Mouse (Mus musculus) retina, postnatal 1 day (tissue): ENCODE measurements at regions not wholly inside any gene's neighbourhood (a gene's known extent, or its start where the extent isn't known, plus 50 kb on each side); places are given as distances from the start of the nearest gene placed in this dataset.
"Not testable (repeated sequence)": the region's sequence is repeated elsewhere in the genome, so short reads cannot be mapped to it uniquely, and the experiment has no call there.

Experiments
- DNase-seq: peaks from one replicate; pipeline ENCODE4 v3.0.0-alpha.2; 2012

DNA sequence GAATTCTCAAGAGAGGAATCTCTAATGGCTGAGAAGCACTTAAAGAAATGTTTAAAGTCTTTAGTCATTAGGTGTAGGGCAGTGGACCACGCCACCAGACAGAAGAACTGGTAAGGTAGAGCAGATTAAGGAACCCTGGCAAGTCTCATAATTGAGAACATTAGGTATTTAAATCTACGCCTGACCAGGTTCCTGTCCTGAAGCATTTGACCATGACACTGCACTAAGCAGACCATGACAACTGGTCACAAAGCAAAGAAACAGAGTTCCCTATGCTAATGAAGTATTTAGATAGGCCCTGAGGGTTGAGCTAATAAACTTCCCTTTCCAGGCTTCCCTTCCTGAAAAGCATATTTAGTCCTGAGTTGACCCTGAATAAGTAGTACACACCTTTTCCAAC is 562.3 kb downstream of the Cdh11 start:
- no peak for DNase-seq

DNA sequence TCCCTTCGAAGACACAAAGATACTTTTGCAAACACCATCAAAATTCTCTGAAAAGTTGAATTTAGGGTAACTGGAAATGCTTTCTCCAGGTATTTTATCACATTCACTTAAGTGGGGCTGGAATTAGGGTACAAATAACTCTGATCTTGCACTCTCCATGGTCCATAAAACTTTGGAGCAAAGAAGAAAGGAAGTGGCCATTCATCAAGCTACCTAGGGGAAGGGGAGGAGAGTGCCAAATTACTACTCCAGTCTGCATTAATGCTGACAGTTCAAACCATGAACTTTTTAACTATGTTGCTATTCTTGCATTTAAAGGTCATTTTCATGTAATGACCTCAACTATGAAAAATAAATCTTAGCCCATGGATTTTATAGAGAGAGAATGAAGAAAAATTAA is 579.8 kb downstream of the Cdh11 start:
- DNase-seq: no peak

- DNase-seq: no peak
Observed at GRCm38 (mm10) chr8:102159541-102160197, 625.8 kb downstream of the Cdh11 start.

GRCm38 (mm10) chr8:102118657-102119056 is 666.8 kb downstream of the Cdh11 start:
- DNase-seq: no peak

DNA sequence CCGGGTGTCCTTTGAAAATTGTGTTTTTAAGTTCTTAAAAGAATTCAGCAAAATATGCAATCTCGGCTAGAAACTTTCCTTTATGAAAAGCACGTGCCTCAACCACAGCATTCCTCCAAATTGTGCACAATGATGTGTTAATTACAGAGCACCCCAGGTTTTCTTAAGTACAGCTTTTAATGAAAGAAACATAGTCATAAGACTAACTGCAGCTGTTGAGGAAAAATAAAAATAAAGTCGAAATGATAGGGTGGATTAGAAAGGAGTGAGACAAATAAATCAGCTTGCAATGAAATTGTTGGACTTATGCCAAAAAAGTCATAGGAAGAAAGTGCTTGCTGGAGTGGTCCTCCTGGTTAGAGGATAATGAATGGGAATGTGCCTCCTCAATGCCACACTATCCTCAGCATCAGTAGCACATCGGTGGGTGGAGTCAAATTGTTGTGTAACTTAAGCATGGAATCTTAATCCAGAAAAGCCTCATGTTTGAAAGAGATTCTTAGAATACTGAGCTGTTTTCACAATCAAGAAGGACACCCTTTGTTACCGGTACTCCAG is 668.5 kb downstream of the Cdh11 start:
- DNase-seq: no peak

GRCm38 (mm10) chr8:102103773-102104172 is 681.7 kb downstream of the Cdh11 start:
- peak; percentile 19 for DNase-seq

- no peak for DNase-seq
Observed at GRCm38 (mm10) chr8:102096726-102097125, 688.7 kb downstream of the Cdh11 start.

DNA sequence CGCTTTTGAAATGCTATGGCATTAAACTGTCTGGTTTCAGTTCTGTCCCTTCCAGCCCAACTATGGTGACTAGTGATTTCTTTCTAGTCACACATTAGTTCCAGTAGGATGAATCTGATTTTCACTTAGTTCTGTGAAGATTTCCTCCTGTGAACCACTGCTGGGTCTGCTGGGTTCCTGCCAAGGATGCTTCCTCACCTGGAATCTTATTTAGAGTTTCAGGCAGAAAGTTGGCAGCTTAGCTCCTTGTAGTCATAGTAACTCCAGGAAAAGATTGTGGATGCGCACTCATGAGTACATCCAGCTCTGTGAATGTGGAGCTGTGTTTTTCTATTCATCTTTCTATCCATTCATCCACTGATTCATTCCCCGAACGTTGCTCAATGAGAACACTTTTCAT is 699.5 kb downstream of the Cdh11 start:
- peak; percentile 1 for DNase-seq

DNA sequence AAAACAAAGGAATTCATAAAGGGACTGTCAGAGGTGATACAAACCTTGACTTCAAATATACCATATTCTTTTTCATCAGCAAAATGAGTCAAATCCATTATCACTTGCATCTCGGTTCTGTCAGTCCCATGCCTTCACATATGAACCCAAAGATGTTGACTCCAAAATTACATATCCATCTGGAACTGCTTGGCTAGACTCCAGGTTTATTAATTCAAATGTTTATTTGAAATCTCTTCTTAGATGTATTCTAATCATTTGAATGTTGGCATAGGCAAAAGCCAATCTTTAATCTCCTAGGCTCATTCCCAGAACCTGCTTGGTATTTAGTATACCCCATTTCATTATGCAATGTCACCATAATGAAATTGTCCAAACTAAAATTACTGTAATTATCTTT is 709.8 kb downstream of the Cdh11 start:
- DNase-seq: no peak

- no peak for DNase-seq
Observed at GRCm38 (mm10) chr8:102064137-102064536, 721.3 kb downstream of the Cdh11 start.

- DNase-seq: no peak
Observed at GRCm38 (mm10) chr8:102053429-102053828, 732.0 kb downstream of the Cdh11 start.

DNA sequence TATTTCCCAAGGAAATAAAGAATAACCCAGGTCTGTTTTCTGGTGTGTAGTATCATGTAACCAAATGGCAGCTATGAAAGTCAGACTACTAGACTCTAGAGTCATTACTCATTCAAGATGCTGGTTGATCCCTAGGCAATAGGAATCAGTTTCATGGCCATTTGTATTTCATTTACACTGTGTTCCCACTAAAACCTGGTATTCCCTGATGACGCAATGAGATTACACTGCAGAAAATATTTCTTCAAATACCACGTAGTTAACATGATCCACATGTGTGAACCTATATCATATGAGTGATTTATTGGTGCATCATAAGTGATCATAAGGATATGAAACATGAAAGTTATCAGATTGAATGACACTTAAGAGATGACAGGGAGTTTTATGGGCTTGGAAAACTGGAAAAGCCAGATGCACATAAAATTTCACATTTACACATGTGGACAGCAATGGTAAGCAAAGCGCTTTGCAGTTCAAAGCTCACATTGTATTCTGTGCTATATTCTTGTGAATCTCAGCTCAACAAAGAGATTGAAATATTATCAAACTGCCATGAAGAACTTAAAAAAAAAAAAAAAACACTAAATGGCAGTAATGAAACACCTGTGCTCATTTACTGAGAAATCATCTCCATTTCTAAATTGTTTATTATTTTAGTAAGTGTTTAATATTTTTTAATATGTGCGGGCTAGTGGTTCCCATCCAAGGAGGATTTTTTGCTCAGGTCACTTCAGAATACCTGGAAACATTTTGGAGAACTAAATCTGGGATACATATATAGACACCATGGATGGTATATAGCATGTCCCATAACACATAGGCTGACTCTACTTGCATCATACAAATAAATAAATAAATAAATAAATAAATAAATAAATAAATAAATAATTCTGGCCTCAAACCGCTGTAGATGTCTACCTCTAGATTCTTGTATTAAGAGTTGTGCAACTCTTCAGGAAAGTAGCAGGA is 758.2 kb downstream of the Cdh11 start:
- DNase-seq: no peak

DNA sequence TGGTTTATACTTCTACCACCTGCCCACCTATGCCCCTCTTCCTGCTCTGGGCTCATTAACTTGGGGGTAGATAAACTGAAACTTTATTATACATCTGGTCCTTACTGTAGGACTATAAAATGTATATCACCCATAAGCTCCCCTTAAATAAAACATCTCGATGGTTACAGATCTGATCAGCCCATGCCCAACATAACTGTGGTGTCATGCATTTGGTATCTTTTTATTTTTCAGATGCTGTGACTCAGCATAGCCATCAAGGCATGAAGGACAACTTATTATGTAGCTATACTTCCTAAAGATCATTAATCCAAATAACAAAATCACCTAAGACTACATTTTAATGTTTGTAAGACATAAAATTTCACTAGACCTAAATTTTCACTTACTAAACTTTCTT is 761.0 kb downstream of the Cdh11 start:
- DNase-seq: no peak

DNA sequence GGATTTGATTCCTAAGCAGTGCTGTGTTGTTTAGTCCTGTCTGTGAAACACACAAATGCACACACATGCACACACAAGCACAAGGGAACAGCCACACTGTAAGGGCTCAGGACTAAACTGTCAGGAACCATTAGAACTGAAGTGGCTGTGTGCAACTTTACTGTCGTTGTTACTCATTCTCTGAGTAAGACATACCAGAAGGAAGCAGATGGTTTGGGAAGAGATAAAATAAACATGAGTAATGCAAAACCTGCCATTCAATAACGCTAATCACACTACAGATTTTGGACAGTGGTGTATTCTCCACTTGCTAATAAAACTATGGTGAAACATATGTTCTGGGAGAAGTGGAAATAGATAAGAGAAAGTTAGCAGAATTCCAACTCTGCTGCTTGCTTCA is 767.7 kb downstream of the Cdh11 start:
- no peak for DNase-seq

DNA sequence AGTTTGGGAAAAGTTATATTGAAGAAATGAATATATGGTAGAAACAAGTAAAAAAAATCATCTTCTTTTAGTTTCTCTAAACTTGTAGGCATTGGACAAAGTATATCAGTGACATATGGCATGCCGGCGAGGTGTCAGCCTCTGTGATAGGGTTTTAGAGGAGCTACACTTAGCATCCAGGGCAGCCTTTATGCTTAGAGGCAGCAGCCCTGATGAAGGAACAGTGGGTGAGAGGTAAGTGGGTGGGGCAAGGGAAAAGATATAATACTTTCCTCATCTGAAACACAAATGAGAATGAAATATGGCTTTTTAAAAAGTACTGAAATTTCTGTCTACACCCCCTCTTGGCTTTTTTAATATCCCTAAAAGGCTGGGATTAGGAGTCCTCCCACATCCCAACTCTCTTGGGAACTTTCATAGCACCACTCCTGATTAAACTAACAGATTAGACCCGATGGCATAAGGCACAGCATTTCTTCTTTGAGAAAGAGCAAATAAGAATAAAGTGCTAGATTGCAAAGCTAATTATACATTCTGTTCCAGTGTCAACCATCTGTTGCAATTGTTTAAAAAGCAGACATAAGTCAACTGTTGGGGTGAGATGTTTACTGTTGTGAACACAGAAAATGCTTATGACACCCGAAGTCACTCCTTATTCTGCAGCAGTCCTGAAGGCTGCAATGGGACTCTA is 785.0 kb downstream of the Cdh11 start:
- DNase-seq: no peak

- not testable (repeated sequence) for DNase-seq
Observed at GRCm38 (mm10) chr8:101996761-101997160, 788.7 kb downstream of the Cdh11 start.

- DNase-seq: no peak
Observed at GRCm38 (mm10) chr8:101956832-101957231, 828.6 kb downstream of the Cdh11 start.

- DNase-seq: no peak
Observed at GRCm38 (mm10) chr8:101950599-101950998, 834.8 kb downstream of the Cdh11 start.

DNA sequence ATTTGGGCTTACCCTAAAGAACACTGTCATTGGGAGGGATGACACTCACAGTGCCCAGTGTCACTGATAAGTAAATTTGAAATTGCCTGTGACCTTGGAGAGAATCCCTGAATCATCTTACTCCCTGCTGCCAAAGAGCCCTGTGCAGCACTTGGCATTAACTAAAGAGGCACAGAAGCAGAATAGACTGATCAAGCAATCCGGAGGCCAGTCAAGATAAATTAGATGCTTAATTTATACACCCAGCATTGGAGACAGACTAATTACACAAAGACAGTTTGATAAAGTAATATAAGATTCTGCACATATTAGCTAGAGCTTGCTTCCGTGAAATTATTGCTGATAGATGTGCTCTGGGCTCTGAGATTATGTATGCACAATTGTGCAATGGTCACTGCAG is 847.6 kb downstream of the Cdh11 start:
- no peak for DNase-seq

- no peak for DNase-seq
Observed at GRCm38 (mm10) chr8:101913665-101914064, 871.8 kb downstream of the Cdh11 start.
